Mouse (Mus musculus) erythroblast, embryonic 14.5 days (primary cell): ENCODE data around the gene Wnt7b.

Experiments used
- GATA1 ChIP-seq: IDR thresholded peaks from 2 replicates; pipeline ENCODE4 v1.6.1; 2012; ENCODE audit warnings: low read length, inconsistent platforms, mixed read lengths
- TAL1 ChIP-seq: IDR thresholded peaks from 3 replicates; pipeline ENCODE4 v1.6.1; 2012; ENCODE audit warnings: low read length, inconsistent platforms, mixed read lengths

DNA sequence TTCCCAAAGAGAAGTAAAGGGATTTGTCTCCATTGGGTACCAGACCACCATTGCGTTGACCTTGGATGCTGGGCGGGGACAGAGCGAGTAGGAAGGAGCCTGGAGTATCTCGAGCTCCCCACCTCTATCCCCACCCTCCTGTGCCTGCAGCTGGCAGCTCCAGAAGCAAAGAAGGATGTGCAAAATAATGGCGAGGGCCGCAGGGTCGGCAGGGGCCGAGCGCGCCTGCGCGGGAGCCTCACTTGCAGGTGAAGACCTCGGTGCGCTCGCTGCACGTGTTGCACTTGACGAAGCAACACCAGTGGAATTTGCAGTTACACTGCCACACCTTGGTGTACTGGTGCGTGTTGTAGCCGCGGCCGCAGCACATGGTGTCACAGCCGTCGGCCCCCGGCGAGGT is 45.1 kb downstream of the Wnt7b start:
- no peak for TF ChIP-seq GATA1
- no peak for TF ChIP-seq TAL1
